Mouse (Mus musculus): ENCODE results near the gene Zfp759. TPM values are rescaled to one million over a fixed set of nuclear protein-coding genes. Genes with fewer than 3 reads are reported as not detected.
A peak's percentile ranks its signal among the peaks of the same experiment; 100 is the strongest.
"Not testable (repeated sequence)": the region's sequence is repeated elsewhere in the genome, so short reads cannot be mapped to it uniquely, and the experiment has no call there.

The Zfp759 gene
- polyA plus RNA-seq, 1 experiment from 2014 or later, result 3.8 TPM

GRCm38 (mm10) chr13:67116163-67116562 is 5.3 kb upstream of the Zfp759 start, which contains the start of gene Rslcan18:
Rslcan18 (minus strand) TSS chr13:67116263.
- H3K27ac ChIP-seq; H3K4me3 ChIP-seq; H3K9ac ChIP-seq; H3K4me1 ChIP-seq; H3K36me3 ChIP-seq; H3K9me3 ChIP-seq; ATAC-seq (ENCODE audit: low FRiP score, low read depth); H3K4me2 ChIP-seq (replicated peaks); H3K27me3 ChIP-seq (replicated peaks): not testable (repeated sequence)
- 92% methylated on average over 8 of the region's 8 CpGs for WGBS

DNA sequence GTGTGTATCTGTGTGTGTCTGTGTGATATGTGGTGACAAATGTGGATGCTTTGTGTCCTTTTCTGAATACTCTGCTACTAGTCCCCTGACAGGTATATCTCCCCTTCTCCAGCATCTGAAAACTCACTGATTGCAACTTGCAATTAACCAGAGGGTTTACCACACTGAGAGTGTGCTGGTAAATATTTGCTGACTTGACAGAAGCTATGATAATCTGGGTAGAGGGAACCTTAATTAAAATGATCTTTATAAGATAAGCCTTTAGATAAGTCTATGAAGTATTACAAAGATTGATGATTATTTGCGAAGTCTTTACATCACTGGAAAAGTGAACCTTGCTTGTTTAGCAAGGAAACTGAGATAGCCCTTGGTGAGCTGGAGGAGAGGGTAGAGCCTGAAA is 3.0 kb downstream of the Zfp759 start:
- Histone ChIP-seq H3K36me3 (no peaks in the 10 kb centered on the region), H3K27me3 (replicated peaks) (no peaks in the 10 kb centered on the region), H3K4me3 (no peak overlapping the region), H3K27ac (no peak overlapping the region), H3K4me2 (replicated peaks) (no peak overlapping the region), H3K4me1 (no peaks in the 10 kb centered on the region), H3K9me3 (no peaks in the 10 kb centered on the region), H3K9ac (no peak overlapping the region)
- 85% methylated on average over 1 of the region's 1 CpGs for WGBS
- no peak for ATAC-seq (ENCODE audit: low FRiP score, low read depth)

GRCm38 (mm10) chr13:67127507-67127906 is 6.0 kb downstream of the Zfp759 start:
- H3K36me3 ChIP-seq; H3K27ac ChIP-seq; H3K4me1 ChIP-seq; H3K4me3 ChIP-seq; H3K27me3 ChIP-seq (replicated peaks); H3K9me3 ChIP-seq; H3K9ac ChIP-seq: not testable (repeated sequence)
- H3K4me2 ChIP-seq (replicated peaks), result peak overlapping the region; percentile 77; the same call in 1 of the 2 replicates
- 0 out of 2 replicates have a peak, but pooled peaks have one; percentile 35 for ATAC-seq (ENCODE audit: low FRiP score, low read depth)
- WGBS, result 81% methylated on average over 10 of the region's 10 CpGs

GRCm38 (mm10) chr13:67128038-67128721 is 6.7 kb downstream of the Zfp759 start:
- no peaks in the 10 kb centered on the region for H3K27me3 ChIP-seq (replicated peaks)
- under 1% methylated on average over 18 of the region's 18 CpGs for WGBS
- H3K4me2 ChIP-seq (replicated peaks), result peak overlapping the region; percentile 77
- peak overlapping the region; percentile 63 for H3K4me3 ChIP-seq
- no peaks in the 10 kb centered on the region for H3K4me1 ChIP-seq
- peak overlapping the region; percentile 69 for H3K9ac ChIP-seq
- no peaks in the 10 kb centered on the region for H3K36me3 ChIP-seq
- H3K27ac ChIP-seq, result no peak overlapping the region
- H3K9me3 ChIP-seq, result no peaks in the 10 kb centered on the region
- peak; percentile 98 for ATAC-seq (ENCODE audit: low FRiP score, low read depth)

DNA sequence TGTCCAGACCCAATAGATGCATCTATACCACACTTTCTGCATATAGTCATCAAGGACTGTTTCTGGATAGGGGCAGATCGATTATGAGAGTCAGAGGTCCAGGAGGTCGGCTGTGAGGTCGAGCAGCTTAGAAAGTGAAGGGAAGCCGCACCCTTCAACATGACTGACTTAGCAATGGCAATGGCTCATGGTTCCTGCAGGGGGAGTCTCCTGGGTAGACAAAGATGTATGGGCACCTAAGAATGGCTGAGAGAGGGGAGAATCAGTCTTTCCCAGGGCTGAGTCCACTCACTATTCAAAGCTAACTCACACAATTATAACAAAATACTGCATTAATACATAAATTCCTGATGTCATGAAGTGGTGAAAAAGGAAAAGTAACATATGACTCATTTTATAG is 44.7 kb downstream of the Zfp759 start:
- not testable (repeated sequence) for H3K9ac ChIP-seq; H3K4me3 ChIP-seq; H3K4me2 ChIP-seq (replicated peaks); H3K9me3 ChIP-seq; ATAC-seq (ENCODE audit: low FRiP score, low read depth); H3K27ac ChIP-seq; H3K36me3 ChIP-seq; H3K27me3 ChIP-seq (replicated peaks); H3K4me1 ChIP-seq
- 72% methylated on average over 4 of the region's 4 CpGs for WGBS

DNA sequence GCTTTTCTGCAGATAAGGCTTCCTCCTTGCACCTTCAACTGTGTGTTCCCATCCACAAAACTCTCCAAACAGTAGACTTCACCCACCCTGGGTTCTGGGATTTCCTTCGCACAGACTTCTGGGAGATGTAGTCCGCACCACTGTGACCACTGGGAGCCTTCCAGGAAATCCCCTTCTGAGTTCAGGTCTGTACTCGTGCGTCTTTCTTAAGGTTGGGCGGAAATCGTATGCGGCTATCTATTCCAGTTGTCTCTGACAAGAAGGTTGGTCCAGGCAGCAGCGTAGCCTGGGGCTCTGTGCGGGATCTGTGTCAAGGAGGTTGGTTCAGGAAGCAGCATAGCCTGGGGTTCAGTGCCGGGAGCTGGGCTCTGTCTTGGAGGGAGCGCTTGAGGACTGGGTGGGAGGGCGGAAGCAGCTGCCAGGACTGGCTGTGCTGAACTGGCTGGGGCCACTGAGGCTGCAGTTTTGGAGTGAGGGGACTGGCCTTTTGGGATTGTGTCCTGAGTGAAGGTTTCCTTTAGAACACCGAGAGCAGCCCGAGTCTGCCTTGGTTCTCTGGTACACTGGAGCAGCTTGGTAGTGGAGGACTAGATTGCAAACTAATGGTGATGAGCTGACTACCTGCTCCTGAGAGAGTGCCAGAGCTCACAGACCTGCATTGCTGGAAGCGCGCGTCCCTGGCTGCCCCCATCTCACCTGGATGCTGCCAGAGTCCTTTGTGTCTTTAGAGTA is 51.7 kb downstream of the Zfp759 start, which contains the start of gene Rsl1:
Rsl1 (plus strand) TSS at position 192 of the 732 bp plus-strand sequence.
- not testable (repeated sequence) for H3K36me3 ChIP-seq; H3K27ac ChIP-seq; H3K27me3 ChIP-seq (replicated peaks); H3K4me1 ChIP-seq; H3K9me3 ChIP-seq
- peak within 1 kb of the TSS; percentile 62 for H3K9ac ChIP-seq
- peak; percentile 98 for ATAC-seq (ENCODE audit: low FRiP score, low read depth)
- peak within 1 kb of the TSS; percentile 66 for H3K4me3 ChIP-seq
- H3K4me2 ChIP-seq (replicated peaks), result peak within 1 kb of the TSS; percentile 65
- WGBS, result under 1% methylated on average over 17 of the region's 17 CpGs

- Histone ChIP-seq H3K36me3 (peaks cover 4% of the 10 kb centered on the region; the same call in 1 of the 2 replicates), H3K4me3 (peak overlapping the region; percentile 66), H3K9ac (peak overlapping the region; percentile 62; the same call in 1 of the 2 replicates), H3K4me1 (peaks cover 3% of the 10 kb centered on the region), H3K9me3 (no peaks in the 10 kb centered on the region), H3K4me2 (replicated peaks) (peak overlapping the region; percentile 65), H3K27ac (no peak overlapping the region), H3K27me3 (replicated peaks) (no peaks in the 10 kb centered on the region)
- no peak for ATAC-seq (ENCODE audit: low FRiP score, low read depth)
- WGBS, result 36% methylated on average over 5 of the region's 5 CpGs
Observed at GRCm38 (mm10) chr13:67173723-67174055, 52.2 kb downstream of the Zfp759 start.

Other genes starting within 250 kb of the Zfp759 start
- 1.5 and 1.6 TPM in 2 replicates for gene Gm10767, start 216.7 kb upstream of the Zfp759 start, polyA plus RNA-seq (2016; fragmentation: Nextera tagmentation; extraction: Ambion mirVana)
- gene Zfp712, start 60.5 kb upstream of the Zfp759 start, polyA plus RNA-seq (2016; fragmentation: Nextera tagmentation; extraction: Ambion mirVana), result 4.6 and 5.5 TPM in 2 replicates
- 7.2 and 7.3 TPM in 2 replicates for gene Zfp708, start 23.7 kb upstream of the Zfp759 start, polyA plus RNA-seq (2016; fragmentation: Nextera tagmentation; extraction: Ambion mirVana)
- 1.3 and 1.6 TPM in 2 replicates for gene Gm28557, start 13.1 kb upstream of the Zfp759 start, polyA plus RNA-seq (2016; fragmentation: Nextera tagmentation; extraction: Ambion mirVana)
- gene Rslcan18, start 5.4 kb upstream of the Zfp759 start, polyA plus RNA-seq (2016; fragmentation: Nextera tagmentation; extraction: Ambion mirVana), result 0.16 and 0.19 TPM in 2 replicates
- gene Rsl1, start 51.5 kb downstream of the Zfp759 start, polyA plus RNA-seq (2016; fragmentation: Nextera tagmentation; extraction: Ambion mirVana), result 5.4 and 5.5 TPM in 2 replicates
- gene Zfp455, start 72.8 kb downstream of the Zfp759 start, polyA plus RNA-seq (2016; fragmentation: Nextera tagmentation; extraction: Ambion mirVana), result 1.4 and 2.1 TPM in 2 replicates
- gene Zfp458, start 156.8 kb downstream of the Zfp759 start, polyA plus RNA-seq (2016; fragmentation: Nextera tagmentation; extraction: Ambion mirVana), result 3.4 and 3.8 TPM in 2 replicates
- gene Zfp457, start 184.8 kb downstream of the Zfp759 start, polyA plus RNA-seq (2016; fragmentation: Nextera tagmentation; extraction: Ambion mirVana), result 0.68 and 0.91 TPM in 2 replicates
- 1.7 and 2.0 TPM in 2 replicates for gene Zfp595, start 210.9 kb downstream of the Zfp759 start, polyA plus RNA-seq (2016; fragmentation: Nextera tagmentation; extraction: Ambion mirVana)
- not detected in 2 replicates for gene Gm28044, start 238.9 kb downstream of the Zfp759 start, polyA plus RNA-seq (2016; fragmentation: Nextera tagmentation; extraction: Ambion mirVana)
- 0.66 and 0.93 TPM in 2 replicates for gene Zfp953, start 238.9 kb downstream of the Zfp759 start, polyA plus RNA-seq (2016; fragmentation: Nextera tagmentation; extraction: Ambion mirVana)

All from neural tube, embryonic 12.5 days (tissue).